Mouse (Mus musculus) mature B cell (primary cell): ENCODE data around the gene Tnfrsf17.
"Not testable (repeated sequence)": the region's sequence is repeated elsewhere in the genome, so short reads cannot be mapped to it uniquely, and the experiment has no call there.

Experiments used
- in situ Hi-C: fragments of 300-500 bp; cut with MboI; formaldehyde crosslinking; loops from 2 replicates; pipeline ENCODE4 v1.14.3; 2019

The Tnfrsf17 gene

GRCm38 (mm10) chr16:11343292-11343815 lies 29.7 kb downstream of the Tnfrsf17 start:
- in situ Hi-C loops: no loop called here

- in situ Hi-C loops: no loop called here
Observed at GRCm38 (mm10) chr16:11351903-11352302, 38.3 kb downstream of the Tnfrsf17 start.

DNA sequence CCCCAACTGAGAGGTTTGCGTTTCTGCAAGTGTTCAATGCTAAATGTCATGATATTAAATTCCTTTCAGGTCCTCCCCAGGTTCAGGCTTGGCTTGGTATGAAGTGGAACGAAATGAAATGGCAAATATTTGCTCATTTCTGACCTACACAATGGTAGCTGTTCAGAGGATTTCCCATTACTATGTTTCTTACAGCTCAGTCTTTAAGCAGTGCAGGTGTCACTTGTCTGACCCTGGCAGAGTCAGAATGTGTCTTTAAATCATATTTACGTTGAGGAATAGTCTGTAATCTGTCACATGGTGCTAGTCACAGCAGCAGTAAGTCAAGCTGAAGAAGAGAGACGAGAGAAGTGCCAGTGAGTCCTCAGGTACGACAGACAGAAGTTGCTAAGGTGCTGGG lies 45.6 kb downstream of the Tnfrsf17 start:
- in situ Hi-C loops: no loop called here

- in situ Hi-C loops: no loop called here
Observed at GRCm38 (mm10) chr16:11359919-11360318, 46.3 kb downstream of the Tnfrsf17 start.

- in situ Hi-C loops: not testable (repeated sequence)
Observed at GRCm38 (mm10) chr16:11360576-11360975, 47.0 kb downstream of the Tnfrsf17 start.

- in situ Hi-C loops: no loop called here
Observed at GRCm38 (mm10) chr16:11365626-11366025, 52.0 kb downstream of the Tnfrsf17 start.

- in situ Hi-C loops: no loop called here
Observed at GRCm38 (mm10) chr16:11366851-11367250, 53.2 kb downstream of the Tnfrsf17 start.

GRCm38 (mm10) chr16:11368412-11368811 lies 54.8 kb downstream of the Tnfrsf17 start:
- in situ Hi-C loops: no loop called here

GRCm38 (mm10) chr16:11369162-11369561 lies 55.5 kb downstream of the Tnfrsf17 start:
- in situ Hi-C loops: no loop called here

DNA sequence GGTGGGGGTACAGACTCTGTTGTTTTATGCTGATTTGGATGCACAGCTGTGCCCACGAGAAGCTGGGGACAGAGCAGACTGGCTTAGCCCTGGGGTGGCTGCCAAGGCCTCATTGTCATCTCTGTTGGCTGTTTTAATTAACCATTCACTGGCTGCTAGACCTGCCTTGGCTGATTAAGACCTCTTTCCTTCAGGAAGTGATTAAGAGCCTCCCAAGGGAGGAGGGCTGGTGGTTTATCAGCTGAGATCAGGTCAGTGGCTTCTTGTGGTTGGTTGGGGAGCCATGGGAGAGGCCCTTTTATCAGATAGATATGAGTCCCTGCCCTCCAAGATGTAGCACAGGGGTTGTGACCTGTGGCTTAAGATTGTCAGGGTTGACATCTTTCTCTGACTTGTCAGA lies 56.0 kb downstream of the Tnfrsf17 start:
- in situ Hi-C loops: no loop called here
